Mouse (Mus musculus) adrenal gland (tissue): ENCODE measurements at regions not wholly inside any gene's neighbourhood (a gene's known extent, or its start where the extent isn't known, plus 50 kb on each side); places are given as distances from the start of the nearest gene placed in this dataset.

Experiments
- intact Hi-C: fragments of 180-260 bp; cut with DNase I; formaldehyde crosslinking; loops from one replicate; pipeline ENCODE4 v1.15.1; 2025

GRCm38 (mm10) chr9:32003730-32004129 lies 90.5 kb upstream of the Barx2 start:
- intact Hi-C loops, result no loop called here

- intact Hi-C loops, result no loop called here
Measured at GRCm38 (mm10) chr9:32005348-32005747, 92.1 kb upstream of the Barx2 start.

GRCm38 (mm10) chr9:32006350-32006749 lies 93.1 kb upstream of the Barx2 start:
- intact Hi-C loops, result no loop called here

GRCm38 (mm10) chr9:32010953-32011770 lies 97.9 kb upstream of the Barx2 start:
- intact Hi-C loops, result no loop called here

- intact Hi-C loops, result no loop called here
Measured at GRCm38 (mm10) chr9:32016286-32016685, 99.7 kb upstream of the Arhgap32 start.

GRCm38 (mm10) chr9:32018020-32018419 lies 97.9 kb upstream of the Arhgap32 start:
- intact Hi-C loops, result no loop called here

GRCm38 (mm10) chr9:32019786-32020185 lies 96.2 kb upstream of the Arhgap32 start:
- intact Hi-C loops, result loop anchor here (5.0 kb wide), 1 partner anchor 37 kb away; no protein-coding TSS in a partner anchor

- intact Hi-C loops, result loop anchor here (5.0 kb wide), 1 partner anchor 39 kb away; no protein-coding TSS in a partner anchor
Measured at GRCm38 (mm10) chr9:32020942-32021731, 94.8 kb upstream of the Arhgap32 start.

- intact Hi-C loops, result loop anchor here (5.0 kb wide), 1 partner anchor 39 kb away; no protein-coding TSS in a partner anchor
Measured at GRCm38 (mm10) chr9:32021755-32022154, 94.2 kb upstream of the Arhgap32 start.

GRCm38 (mm10) chr9:32022996-32023395 lies 92.9 kb upstream of the Arhgap32 start:
- intact Hi-C loops, result loop anchor here (5.0 kb wide), 1 partner anchor 41 kb away; no protein-coding TSS in a partner anchor

- intact Hi-C loops, result loop anchor here (5.0 kb wide), 1 partner anchor 42 kb away; no protein-coding TSS in a partner anchor
Measured at GRCm38 (mm10) chr9:32024767-32025166, 91.2 kb upstream of the Arhgap32 start.

- intact Hi-C loops, result no loop called here
Measured at GRCm38 (mm10) chr9:32027962-32028361, 88.0 kb upstream of the Arhgap32 start.

- intact Hi-C loops, result no loop called here
Measured at GRCm38 (mm10) chr9:32029001-32029400, 86.9 kb upstream of the Arhgap32 start.

GRCm38 (mm10) chr9:32029786-32030185 lies 86.2 kb upstream of the Arhgap32 start:
- intact Hi-C loops, result no loop called here

- intact Hi-C loops, result no loop called here
Measured at GRCm38 (mm10) chr9:32030203-32030602, 85.7 kb upstream of the Arhgap32 start.

- intact Hi-C loops, result no loop called here
Measured at GRCm38 (mm10) chr9:32031950-32032453, 83.9 kb upstream of the Arhgap32 start.

- intact Hi-C loops, result no loop called here
Measured at GRCm38 (mm10) chr9:32032521-32033185, 83.3 kb upstream of the Arhgap32 start.

GRCm38 (mm10) chr9:32033937-32034336 lies 82.0 kb upstream of the Arhgap32 start:
- intact Hi-C loops, result no loop called here

- intact Hi-C loops, result no loop called here
Measured at GRCm38 (mm10) chr9:32039999-32040398, 75.9 kb upstream of the Arhgap32 start.

- intact Hi-C loops, result no loop called here
Measured at GRCm38 (mm10) chr9:32043344-32043743, 72.6 kb upstream of the Arhgap32 start.

GRCm38 (mm10) chr9:32046791-32047190 lies 69.1 kb upstream of the Arhgap32 start:
- intact Hi-C loops, result no loop called here
